Mouse (Mus musculus): ENCODE measurements at regions not wholly inside any gene's neighbourhood (a gene's known extent, or its start where the extent isn't known, plus 50 kb on each side); places are given as distances from the start of the nearest gene placed in this dataset.
"Not testable (repeated sequence)": the region's sequence is repeated elsewhere in the genome, so short reads cannot be mapped to it uniquely, and the experiment has no call there.

DNA sequence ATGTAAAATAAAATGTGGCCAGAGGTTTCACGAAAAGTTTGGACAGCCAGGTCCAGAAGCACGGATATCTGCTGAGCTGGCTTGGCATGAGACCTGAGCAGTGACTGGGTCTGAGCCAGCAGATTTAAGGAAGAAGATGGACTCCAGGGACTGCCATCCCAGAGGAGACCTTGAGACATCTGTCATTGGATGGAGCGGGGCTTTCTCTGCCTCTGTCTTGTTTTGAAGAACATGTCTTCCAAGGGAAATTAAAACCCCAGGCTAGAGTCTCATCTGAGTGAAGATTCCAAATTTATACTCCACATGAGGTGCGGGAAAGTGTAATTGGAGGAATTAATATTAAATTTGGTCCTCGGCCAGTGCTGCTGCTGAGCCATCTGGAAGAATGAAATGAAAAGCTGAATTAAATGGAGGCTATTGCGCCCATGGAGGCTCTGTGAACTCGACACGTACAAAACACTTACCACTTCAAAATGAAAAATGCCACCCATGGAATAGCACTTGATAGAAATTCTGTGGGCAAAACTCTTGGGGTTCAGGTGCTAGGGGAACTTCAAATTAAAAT lies 129.8 kb upstream of the Adcy2 start:
- DNase-seq: no peak

DNA sequence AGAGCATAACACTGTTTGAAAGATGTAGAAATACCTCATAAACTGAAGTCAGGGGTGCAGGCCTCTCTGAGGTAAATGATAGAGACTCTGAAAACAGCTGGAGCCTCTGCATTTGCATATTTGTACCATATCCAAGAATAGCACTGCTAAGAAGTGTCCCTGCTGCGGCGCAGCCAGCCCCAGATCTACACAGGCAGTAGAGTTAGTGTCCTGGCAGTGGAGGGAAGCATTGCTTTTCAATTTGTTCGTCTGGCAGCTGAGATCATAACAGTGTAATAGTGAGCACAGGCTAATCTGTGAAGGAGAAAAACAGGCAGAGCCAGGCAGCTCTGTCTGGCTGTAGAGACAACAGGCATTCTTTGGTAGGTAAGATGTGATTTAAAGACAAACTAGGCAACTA lies 128.2 kb upstream of the Adcy2 start:
- no peak for DNase-seq

GRCm38 (mm10) chr13:69118743-69119142 lies 119.4 kb upstream of the Adcy2 start:
- DNase-seq: not testable (repeated sequence)

- no peak for DNase-seq
Observed at GRCm38 (mm10) chr13:69109168-69109567, 109.8 kb upstream of the Adcy2 start.

- DNase-seq: peak; percentile 12 to 16
Observed at GRCm38 (mm10) chr13:69086613-69087012, 87.3 kb upstream of the Adcy2 start.

DNA sequence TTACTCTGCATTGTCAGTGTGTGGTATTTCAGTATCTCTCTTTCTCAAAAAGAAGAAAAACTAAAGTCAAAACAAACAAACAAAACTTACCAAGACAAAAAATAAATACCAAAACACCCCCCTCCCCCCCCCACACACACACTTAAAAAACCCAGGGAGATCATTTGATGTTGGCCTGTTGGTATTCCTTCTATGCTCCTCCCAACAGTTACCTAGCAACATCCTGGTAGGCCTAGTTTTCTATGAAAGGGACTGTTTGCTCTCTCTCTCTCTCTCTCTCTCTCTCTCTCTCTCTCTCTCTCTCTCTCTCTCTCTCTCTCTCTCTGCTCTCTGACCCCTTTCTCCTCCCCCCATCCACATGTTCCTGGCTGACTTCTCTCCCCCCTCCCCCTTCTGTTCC lies 71.0 kb upstream of the Adcy2 start:
- DNase-seq: no peak

GRCm38 (mm10) chr13:69069817-69070216 lies 70.5 kb upstream of the Adcy2 start:
- DNase-seq: no peak

DNA sequence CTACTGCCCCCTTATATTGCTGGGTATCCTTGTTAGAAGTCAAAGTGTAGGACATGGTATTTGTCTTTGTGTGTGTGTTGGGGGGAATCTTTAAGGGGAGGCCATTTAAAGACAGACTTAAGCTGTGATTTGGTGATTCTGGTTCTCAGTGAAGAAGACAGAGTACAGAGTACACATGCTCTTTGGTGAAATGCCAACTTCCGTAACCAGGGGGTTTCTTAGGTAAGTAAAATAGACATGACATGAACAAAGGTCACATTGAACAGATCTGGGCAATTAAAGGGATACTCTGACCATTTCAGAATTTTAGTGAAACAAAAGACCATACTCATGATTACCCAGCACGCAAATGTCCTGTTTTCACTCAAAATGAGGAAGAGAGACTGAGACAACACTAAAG lies 67.3 kb upstream of the Adcy2 start:
- DNase-seq: no peak

GRCm38 (mm10) chr13:69065285-69065684 lies 65.9 kb upstream of the Adcy2 start:
- DNase-seq: no peak

- DNase-seq: no peak
Observed at GRCm38 (mm10) chr13:69062692-69063233, 63.4 kb upstream of the Adcy2 start.

GRCm38 (mm10) chr13:69061436-69061835 lies 62.1 kb upstream of the Adcy2 start:
- DNase-seq: no peak
